Mouse (Mus musculus) kidney, postnatal 0 days (tissue): ENCODE results near the gene Plekhj1. TPM values are rescaled to one million over a fixed set of nuclear protein-coding genes. Genes with fewer than 3 reads are reported as not detected.

Experiments
- ATAC-seq: fragments of 200-750 bp; cut with Nextera tagmentation; replicated peaks from 2 replicates; pipeline ENCODE4 v1.8.0; 2017; ENCODE audit warnings: low read depth, moderate number of reproducible peaks, moderate TSS enrichment, moderate library complexity; ENCODE audit not compliant: low FRiP score
- DNase-seq: peaks from one replicate; pipeline ENCODE4 v3.0.0-alpha.2; 2016; ENCODE audit warnings: low spot score
- H3K27ac ChIP-seq: fragments of 300-500 bp; sonication (generic); 2 replicates; pipeline ENCODE4 v1.5.1; 2014; ENCODE audit warnings: mild to moderate bottlenecking
- H3K27me3 ChIP-seq: fragments of 300-500 bp; sonication (generic); 2 replicates; pipeline ENCODE4 v1.6.1; 2014; ENCODE audit warnings: low read length, mixed read lengths; ENCODE audit not compliant: insufficient read depth
- H3K36me3 ChIP-seq: fragments of 300-500 bp; sonication (generic); 2 replicates; pipeline ENCODE4 v1.6.1; 2014; ENCODE audit warnings: low read length, mixed read lengths; ENCODE audit not compliant: insufficient read depth
- H3K4me1 ChIP-seq: fragments of 300-500 bp; sonication (generic); replicated peaks from 2 replicates; pipeline ENCODE4 v1.6.1; 2014; ENCODE audit warnings: antibody characterized with exemption, low read length, mixed read lengths; ENCODE audit not compliant: insufficient read depth
- H3K4me2 ChIP-seq: fragments of 300-500 bp; sonication (generic); 2 replicates; pipeline ENCODE4 v1.6.1; 2014; ENCODE audit warnings: mild to moderate bottlenecking, low read length, moderate library complexity, mixed read lengths
- H3K4me3 ChIP-seq: fragments of 300-500 bp; sonication (generic); replicated peaks from 2 replicates; pipeline ENCODE4 v1.5.1; 2014; ENCODE audit warnings: low read depth, low read length
- H3K9ac ChIP-seq: fragments of 300-500 bp; sonication (generic); 2 replicates; pipeline ENCODE4 v1.6.1; 2014; ENCODE audit warnings: low read depth, low read length
- H3K9me3 ChIP-seq: fragments of 300-500 bp; sonication (generic); replicated peaks from 2 replicates; pipeline ENCODE4 v1.6.1; 2016; ENCODE audit warnings: low read length, inconsistent platforms, mixed read lengths
- CTCF ChIP-seq: IDR thresholded peaks from 2 replicates; pipeline ENCODE4 v1.5.1; 2016; ENCODE audit warnings: antibody characterized with exemption, low read depth, mild to moderate bottlenecking, moderate library complexity
- WGBS: fragments of 180-500 bp; shearing (Covaris S2); extraction: QIAGEN DNeasy Blood & Tissue Kit; methylation state at CpG from one replicate; pipeline ENCODE4 v1.1.7; 2014; 5-methylcytosine and 5-hydroxymethylcytosine counted together
- polyA plus RNA-seq: library from polyadenylated mRNA; unstranded; fragments of >200 nt; fragmentation: Nextera tagmentation; extraction: Ambion mirVana; gene quantifications from 2 replicates; pipeline ENCODE4 v1.2.1, GENCODE M21; 2015

The Plekhj1 gene
- polyA plus RNA-seq, 1 experiment from 2014 or later, result 83.7 TPM

DNA sequence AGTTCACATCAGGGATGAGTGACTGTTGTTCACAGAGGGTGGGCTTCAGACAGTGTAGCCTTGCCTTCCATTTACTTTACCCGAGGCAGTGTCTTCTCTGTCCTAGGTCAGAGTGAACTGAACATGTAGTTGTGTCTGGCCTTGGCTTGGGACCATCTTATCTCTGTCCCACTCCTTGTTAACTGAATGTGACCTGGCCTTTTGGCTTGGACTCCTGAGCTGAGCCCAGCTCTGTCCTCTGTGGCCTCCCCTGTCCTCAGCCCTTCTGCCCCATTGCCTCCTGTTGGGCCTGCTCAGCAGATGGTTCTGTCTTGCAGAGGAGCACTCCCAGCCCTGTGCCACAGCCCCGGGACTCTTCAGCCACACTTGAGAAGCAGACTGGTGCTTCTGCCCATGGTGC lies 10.9 kb downstream of the Plekhj1 start:
- Histone ChIP-seq H3K4me1 (no peaks in the 10 kb centered on the region), H3K27ac (no peak overlapping the region), H3K36me3 (peaks cover 98% of the 10 kb centered on the region), H3K27me3 (no peaks in the 10 kb centered on the region), H3K4me2 (no peak overlapping the region), H3K9ac (no peak overlapping the region), H3K9me3 (no peaks in the 10 kb centered on the region), H3K4me3 (no peak overlapping the region)
- TF ChIP-seq CTCF, result no peak
- ATAC-seq, result no peak
- DNase-seq, result no peak
- 83% methylated on average over 2 of the region's 2 CpGs for WGBS

- no peak overlapping the region for H3K9ac ChIP-seq
- 90% methylated on average over 11 of the region's 11 CpGs for WGBS
- TF ChIP-seq CTCF, result no peak
- H3K9me3 ChIP-seq, result no peaks in the 10 kb centered on the region
- ATAC-seq (no peak), DNase-seq (no peak)
- H3K27me3 ChIP-seq, result no peaks in the 10 kb centered on the region
- H3K4me1 ChIP-seq, result no peaks in the 10 kb centered on the region
- peaks cover 94% of the 10 kb centered on the region for H3K36me3 ChIP-seq
- no peak overlapping the region for H3K27ac ChIP-seq
- H3K4me2 ChIP-seq, result no peak overlapping the region
- H3K4me3 ChIP-seq, result no peak overlapping the region
Observed at GRCm38 (mm10) chr10:80785963-80786362, 12.5 kb downstream of the Plekhj1 start.

DNA sequence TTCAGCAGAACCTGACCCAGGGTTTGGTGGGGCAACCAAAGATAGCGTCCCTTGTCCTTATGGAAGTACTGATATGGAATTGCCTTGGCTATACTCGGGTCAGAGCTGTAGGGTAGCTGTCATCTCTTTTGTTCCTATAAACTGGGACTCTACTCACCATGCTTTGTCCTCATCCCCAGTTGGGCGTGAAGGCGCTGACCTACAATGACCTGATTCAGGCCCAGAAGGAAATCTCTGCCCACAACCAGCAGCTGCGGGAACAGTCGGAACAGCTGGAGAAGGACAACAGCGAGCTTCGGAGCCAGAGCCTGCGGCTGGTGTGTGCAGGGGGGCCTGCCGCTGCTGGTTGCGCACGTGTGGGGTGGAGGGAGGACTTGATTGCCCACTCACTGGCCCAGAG lies 13.6 kb downstream of the Plekhj1 start:
- Histone ChIP-seq H3K36me3 (peaks cover 87% of the 10 kb centered on the region), H3K9ac (no peak overlapping the region), H3K9me3 (no peaks in the 10 kb centered on the region), H3K4me2 (no peak overlapping the region), H3K27ac (no peak overlapping the region), H3K4me1 (no peaks in the 10 kb centered on the region), H3K4me3 (no peak overlapping the region), H3K27me3 (no peaks in the 10 kb centered on the region)
- 87% methylated on average over 12 of the region's 12 CpGs for WGBS
- ATAC-seq (no peak), DNase-seq (no peak)
- no peak for TF ChIP-seq CTCF

GRCm38 (mm10) chr10:80784302-80784701 lies 14.1 kb downstream of the Plekhj1 start:
- no peak for DNase-seq
- WGBS, result 98% methylated on average over 2 of the region's 2 CpGs
- H3K4me3 ChIP-seq, result no peak overlapping the region

DNA sequence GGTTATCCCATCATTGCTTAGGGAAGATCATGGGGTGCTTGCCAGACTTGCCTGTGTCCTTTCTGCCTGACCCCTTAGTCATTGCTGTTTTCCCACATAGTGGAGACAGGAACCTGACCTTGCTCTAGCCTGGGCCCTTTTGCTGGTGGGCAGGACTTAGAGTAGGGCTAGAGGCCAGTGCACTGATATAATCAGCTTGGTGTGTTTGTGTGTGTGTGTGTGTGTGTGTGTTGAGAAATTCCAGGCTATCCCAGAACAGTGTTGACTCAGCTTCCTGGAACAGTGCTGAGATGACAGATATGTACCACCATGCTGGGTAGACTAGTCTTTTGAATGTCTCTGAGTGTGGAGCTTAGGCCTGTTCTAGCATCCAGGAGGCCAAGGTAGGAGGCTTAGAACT lies 18.9 kb downstream of the Plekhj1 start:
- no peak for TF ChIP-seq CTCF
- Histone ChIP-seq H3K9ac (no peak overlapping the region), H3K27ac (no peak overlapping the region), H3K36me3 (peaks cover 74% of the 10 kb centered on the region), H3K27me3 (no peaks in the 10 kb centered on the region), H3K9me3 (no peaks in the 10 kb centered on the region), H3K4me1 (no peaks in the 10 kb centered on the region), H3K4me3 (no peak overlapping the region), H3K4me2 (no peak overlapping the region)
- no peak for ATAC-seq
- DNase-seq, result no peak

More at GRCm38 (mm10) chr10:80784302-80784701, 14.1 kb downstream of the Plekhj1 start:
- no peak for TF ChIP-seq CTCF
- peaks cover 89% of the 10 kb centered on the region for H3K36me3 ChIP-seq
- H3K27ac ChIP-seq, result no peak overlapping the region
- no peaks in the 10 kb centered on the region for H3K27me3 ChIP-seq
- no peaks in the 10 kb centered on the region for H3K9me3 ChIP-seq
- no peak for ATAC-seq
- H3K4me2 ChIP-seq, result no peak overlapping the region
- H3K4me1 ChIP-seq, result no peaks in the 10 kb centered on the region
- no peak overlapping the region for H3K9ac ChIP-seq

- H3K36me3 ChIP-seq, result peaks cover 70% of the 10 kb centered on the region
- H3K9ac ChIP-seq, result no peak overlapping the region
- H3K4me2 ChIP-seq, result no peak overlapping the region
- ATAC-seq (no peak), DNase-seq (no peak)
- 91% methylated on average over 5 of the region's 5 CpGs for WGBS
- no peak for TF ChIP-seq CTCF
- no peaks in the 10 kb centered on the region for H3K9me3 ChIP-seq
- H3K27ac ChIP-seq, result no peak overlapping the region
- no peaks in the 10 kb centered on the region for H3K4me1 ChIP-seq
- H3K27me3 ChIP-seq, result no peaks in the 10 kb centered on the region
- no peak overlapping the region for H3K4me3 ChIP-seq
Observed at GRCm38 (mm10) chr10:80777123-80777522, 21.3 kb downstream of the Plekhj1 start.

DNA sequence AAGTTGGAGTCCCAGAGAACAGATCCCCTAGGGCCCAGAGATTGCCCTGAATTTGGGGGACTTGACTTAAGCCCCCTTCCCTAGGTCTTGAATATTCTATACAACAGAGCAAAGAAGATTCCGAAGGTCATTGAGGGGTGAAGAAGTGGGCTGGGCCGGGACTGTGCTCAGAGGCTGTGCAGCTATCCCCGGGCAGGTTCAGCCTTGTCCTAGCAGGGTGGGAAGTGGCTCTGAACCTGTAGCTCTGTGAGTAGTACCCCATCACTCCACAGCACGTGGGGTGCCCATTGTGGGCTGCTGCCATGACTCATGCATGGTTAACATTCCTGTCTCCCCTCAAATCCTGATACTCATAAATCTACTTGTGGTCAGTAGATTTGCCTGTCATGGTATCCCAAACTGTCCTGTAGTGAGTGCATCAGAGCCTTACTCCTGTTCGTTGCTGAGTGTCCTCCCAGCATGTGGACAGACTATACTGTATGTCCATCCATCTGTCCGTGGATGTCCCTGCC lies 22.0 kb downstream of the Plekhj1 start:
- ATAC-seq, result no peak
- no peak for TF ChIP-seq CTCF

More for the DNA sequence above, 22.0 kb downstream of the Plekhj1 start:
- H3K27ac ChIP-seq, result no peak overlapping the region
- no peak overlapping the region for H3K4me2 ChIP-seq
- no peak overlapping the region for H3K9ac ChIP-seq
- H3K4me1 ChIP-seq, result no peaks in the 10 kb centered on the region
- 82% methylated on average over 6 of the region's 6 CpGs for WGBS
- H3K27me3 ChIP-seq, result no peaks in the 10 kb centered on the region
- peaks cover 71% of the 10 kb centered on the region for H3K36me3 ChIP-seq
- no peak overlapping the region for H3K4me3 ChIP-seq
- H3K9me3 ChIP-seq, result no peaks in the 10 kb centered on the region
- DNase-seq, result no peak
